Mouse (Mus musculus): ENCODE data around the gene Rmdn3. TPM values are rescaled to one million over a fixed set of nuclear protein-coding genes. Genes with fewer than 3 reads are reported as not detected.

The Rmdn3 gene
- 15.0 and 22.8 TPM in 2 replicates for polyA plus RNA-seq (2012; rRNA removed)
- 42.2 and 47.6 TPM in 2 replicates for polyA plus RNA-seq (2014; fragmentation: Nextera tagmentation; extraction: Ambion mirVana)

GRCm38 (mm10) chr2:119156681-119157572 lies at the start of gene Rmdn3:
Gene Rmdn3, minus strand, starts transcription at chr2:119157034.
- H3K27ac ChIP-seq = peak within 1 kb of the TSS; percentile 97
- peak within 1 kb of the TSS; percentile 98 for H3K9ac ChIP-seq (replicated peaks)
- peak within 1 kb of the TSS; percentile 96 for H3K4me2 ChIP-seq (ENCODE audit: low read depth)
- peak; percentile 76 for ATAC-seq (ENCODE audit: insufficient read depth)
- H3K4me3 ChIP-seq (ENCODE audit: insufficient read depth in 1 of 2, low read depth in 2 of 2, low read length in 2 of 2) = peak within 1 kb of the TSS; percentile 76 to 100
- peak; percentile 89 to 91 (median 91) for DNase-seq (ENCODE audit: low read depth in 3 of 3, low spot score in 3 of 3)
- H3K4me1 ChIP-seq (replicated peaks; ENCODE audit: control insufficient read depth in 2 of 2, insufficient read depth in 2 of 2, low read length in 1 of 2) = peaks cover 23 to 24% of the 10 kb centered on the region in 2 experiments
- no peaks in the 10 kb centered on the region for H3K27me3 ChIP-seq (ENCODE audit: control insufficient read depth, insufficient read depth, low read length)
- peaks cover 24% of the 10 kb centered on the region for H3K36me3 ChIP-seq (replicated peaks; ENCODE audit: control insufficient read depth, insufficient read depth, low read depth)
- WGBS (ENCODE audit: insufficient replicate concordance) = 1% methylated on average over 57 of the region's 57 CpGs
- H3K9me3 ChIP-seq (ENCODE audit: control insufficient read depth, low read length) = no peaks in the 10 kb centered on the region
- TF ChIP-seq CTCF (IDR thresholded peaks at IDR 0.05; ENCODE audit: low read depth) = peak; percentile 36
- no peak for TF ChIP-seq EP300 (IDR thresholded peaks at IDR 0.05; ENCODE audit: low read depth)

GRCm38 (mm10) chr2:119203871-119204460 lies 47.1 kb upstream of the Rmdn3 start:
- no peak overlapping the region for H3K4me3 ChIP-seq (ENCODE audit: insufficient read depth in 1 of 2, low read depth in 2 of 2, low read length in 2 of 2)
- H3K4me1 ChIP-seq (replicated peaks; ENCODE audit: control insufficient read depth in 2 of 2, insufficient read depth in 2 of 2, low read length in 1 of 2) = peaks cover 0 to 6% of the 10 kb centered on the region in 2 experiments; a peak in 2 of 4 replicates
- no peaks in the 10 kb centered on the region for H3K9me3 ChIP-seq (ENCODE audit: control insufficient read depth, low read length)
- DNase-seq (ENCODE audit: low read depth in 3 of 3, low spot score in 3 of 3) = no peak
- TF ChIP-seq EP300 (IDR thresholded peaks at IDR 0.05; ENCODE audit: low read depth) (no peak), CTCF (IDR thresholded peaks at IDR 0.05; ENCODE audit: low read depth) (no peak)
- whole genome bisulfite sequencing (ENCODE audit: insufficient replicate concordance) = 60% methylated on average over 4 of the region's 4 CpGs
- no peak for ATAC-seq (ENCODE audit: insufficient read depth)
- no peaks in the 10 kb centered on the region for H3K27me3 ChIP-seq (ENCODE audit: control insufficient read depth, insufficient read depth, low read length)
- H3K4me2 ChIP-seq (ENCODE audit: low read depth) = no peak overlapping the region
- no peak overlapping the region for H3K9ac ChIP-seq (replicated peaks)
- no peak overlapping the region for H3K27ac ChIP-seq
- no peaks in the 10 kb centered on the region for H3K36me3 ChIP-seq (replicated peaks; ENCODE audit: control insufficient read depth, insufficient read depth, low read depth)

GRCm38 (mm10) chr2:119202914-119203453 lies 46.1 kb upstream of the Rmdn3 start:
- no peak overlapping the region for H3K9ac ChIP-seq (replicated peaks)
- no peak overlapping the region for H3K4me2 ChIP-seq (ENCODE audit: low read depth)
- peaks cover 0 to 5% of the 10 kb centered on the region in 2 experiments; a peak in 2 of 4 replicates for H3K4me1 ChIP-seq (replicated peaks; ENCODE audit: control insufficient read depth in 2 of 2, insufficient read depth in 2 of 2, low read length in 1 of 2)
- no peak overlapping the region for H3K4me3 ChIP-seq (ENCODE audit: insufficient read depth in 1 of 2, low read depth in 2 of 2, low read length in 2 of 2)
- no peak overlapping the region for H3K27ac ChIP-seq
- no peaks in the 10 kb centered on the region for H3K36me3 ChIP-seq (replicated peaks; ENCODE audit: control insufficient read depth, insufficient read depth, low read depth)
- no peaks in the 10 kb centered on the region for H3K9me3 ChIP-seq (ENCODE audit: control insufficient read depth, low read length)
- TF ChIP-seq CTCF (IDR thresholded peaks at IDR 0.05; ENCODE audit: low read depth) (no peak), EP300 (IDR thresholded peaks at IDR 0.05; ENCODE audit: low read depth) (no peak)
- ATAC-seq (ENCODE audit: insufficient read depth) = no peak
- WGBS (ENCODE audit: insufficient replicate concordance) = 61% methylated on average over 5 of the region's 5 CpGs
- no peaks in the 10 kb centered on the region for H3K27me3 ChIP-seq (ENCODE audit: control insufficient read depth, insufficient read depth, low read length)
- DNase-seq (ENCODE audit: low read depth in 3 of 3, low spot score in 3 of 3) = no peak

- Histone ChIP-seq H3K27ac (no peak overlapping the region), H3K27me3 (ENCODE audit: control insufficient read depth, insufficient read depth, low read length) (no peaks in the 10 kb centered on the region), H3K4me3 (ENCODE audit: insufficient read depth in 1 of 2, low read depth in 2 of 2, low read length in 2 of 2) (no peak overlapping the region), H3K36me3 (replicated peaks; ENCODE audit: control insufficient read depth, insufficient read depth, low read depth) (no peaks in the 10 kb centered on the region), H3K4me2 (ENCODE audit: low read depth) (no peak overlapping the region), H3K9me3 (ENCODE audit: control insufficient read depth, low read length) (no peaks in the 10 kb centered on the region), H3K4me1 (replicated peaks; ENCODE audit: control insufficient read depth in 2 of 2, insufficient read depth in 2 of 2, low read length in 1 of 2) (peaks cover 0 to 6% of the 10 kb centered on the region in 2 experiments; a peak in 1 of 4 replicates), H3K9ac (replicated peaks) (no peak overlapping the region)
- no peak for TF ChIP-seq EP300 (IDR thresholded peaks at IDR 0.05; ENCODE audit: low read depth)
- 71% methylated on average over 3 of the region's 3 CpGs for WGBS (ENCODE audit: insufficient replicate concordance)
- no peak for DNase-seq (ENCODE audit: low read depth in 3 of 3, low spot score in 3 of 3)
- no peak for ATAC-seq (ENCODE audit: insufficient read depth)
These were observed 42.1 kb upstream of the Rmdn3 start for GRCm38 (mm10) chr2:119198934-119199333.

GRCm38 (mm10) chr2:119198049-119198448 lies 41.2 kb upstream of the Rmdn3 start:
- no peak overlapping the region for H3K4me3 ChIP-seq (ENCODE audit: insufficient read depth in 1 of 2, low read depth in 2 of 2, low read length in 2 of 2)
- ATAC-seq (ENCODE audit: insufficient read depth) (no peak), DNase-seq (ENCODE audit: low read depth in 3 of 3, low spot score in 3 of 3) (no peak)
- no peak overlapping the region for H3K27ac ChIP-seq
- no peak overlapping the region for H3K9ac ChIP-seq (replicated peaks)
- H3K36me3 ChIP-seq (replicated peaks; ENCODE audit: control insufficient read depth, insufficient read depth, low read depth) = no peaks in the 10 kb centered on the region
- 48% methylated on average over 1 of the region's 1 CpGs for WGBS (ENCODE audit: insufficient replicate concordance)
- peaks cover 0 to 6% of the 10 kb centered on the region in 2 experiments; a peak in 1 of 4 replicates for H3K4me1 ChIP-seq (replicated peaks; ENCODE audit: control insufficient read depth in 2 of 2, insufficient read depth in 2 of 2, low read length in 1 of 2)
- no peaks in the 10 kb centered on the region for H3K27me3 ChIP-seq (ENCODE audit: control insufficient read depth, insufficient read depth, low read length)
- TF ChIP-seq EP300 (IDR thresholded peaks at IDR 0.05; ENCODE audit: low read depth) = no peak
- TF ChIP-seq CTCF (IDR thresholded peaks at IDR 0.05; ENCODE audit: low read depth) = no peak
- H3K9me3 ChIP-seq (ENCODE audit: control insufficient read depth, low read length) = no peaks in the 10 kb centered on the region
- H3K4me2 ChIP-seq (ENCODE audit: low read depth) = no peak overlapping the region
